Mouse (Mus musculus) megakaryocyte, adult 5-6 weeks (primary cell): ENCODE measurements around the gene 4933417A18Rik. TPM values are rescaled to one million over a fixed set of nuclear protein-coding genes. Genes with fewer than 3 reads are reported as not detected.
"Not testable (repeated sequence)": the region's sequence is repeated elsewhere in the genome, so short reads cannot be mapped to it uniquely, and the experiment has no call there.

ENCODE experiments used
- ATAC-seq: 2 replicates; pipeline ENCODE4 v1.8.0; 2016; ENCODE audit warnings: mild to moderate bottlenecking, inconsistent platforms; ENCODE audit not compliant: poor library complexity, severe bottlenecking
- total RNA-seq, 2 experiments: library from RNA; stranded (forward) in 1 of 2; stranded (reverse) in 1 of 2; fragments of 153-499, 151-499 nt in 1 of 2; fragments of 221-1000, 200-1000 nt in 1 of 2; gene quantifications; 2 replicates each; pipeline versions ENCODE4 v1.2.3 to v1.2.4; 2015 to 2017

The 4933417A18Rik gene
- total RNA-seq, 2 experiments from 2014 or later = not detected

- ATAC-seq = peak; percentile 54; the same call in 1 of the 2 replicates
These were observed 48.9 kb downstream of the 4933417A18Rik start for GRCm38 (mm10) chr13:34973149-34973548.

- no peak; the same call in 1 of the 2 replicates for ATAC-seq
These were observed 49.6 kb downstream of the 4933417A18Rik start for GRCm38 (mm10) chr13:34973770-34974169.

GRCm38 (mm10) chr13:34976116-34976515 is 51.9 kb downstream of the 4933417A18Rik start:
- no peak for ATAC-seq

- ATAC-seq = no peak
These were observed 53.2 kb downstream of the 4933417A18Rik start for GRCm38 (mm10) chr13:34977410-34977809.

- ATAC-seq = not testable (repeated sequence)
These were observed 54.4 kb downstream of the 4933417A18Rik start for GRCm38 (mm10) chr13:34978635-34979034.

GRCm38 (mm10) chr13:34983479-34983878 is 59.3 kb downstream of the 4933417A18Rik start:
- peak; percentile 99 for ATAC-seq

- no peak for ATAC-seq
These were observed 67.5 kb downstream of the 4933417A18Rik start for GRCm38 (mm10) chr13:34991581-34992273.

GRCm38 (mm10) chr13:34993085-34993484 is 68.9 kb downstream of the 4933417A18Rik start:
- no peak for ATAC-seq

GRCm38 (mm10) chr13:34993595-34993982 is 69.4 kb downstream of the 4933417A18Rik start:
- ATAC-seq = peak; percentile 65

GRCm38 (mm10) chr13:34993983-34994811 is 70.0 kb downstream of the 4933417A18Rik start:
- ATAC-seq = peak; percentile 95

- ATAC-seq = no peak
These were observed 71.7 kb downstream of the 4933417A18Rik start for GRCm38 (mm10) chr13:34995925-34996324.

Other genes starting within 250 kb of the 4933417A18Rik start
- gene Fam50b, start 189.6 kb upstream of the 4933417A18Rik start, total RNA-seq (2015) = not detected in 2 replicates
- gene Fam50b, start 189.6 kb upstream of the 4933417A18Rik start, total RNA-seq (2017) = not detected in 2 replicates
- 79.1 and 89.2 TPM in 2 replicates for gene Prpf4b, start 49.1 kb upstream of the 4933417A18Rik start, total RNA-seq (2015)
- 94.9 and 116 TPM in 2 replicates for gene Prpf4b, start 49.1 kb upstream of the 4933417A18Rik start, total RNA-seq (2017)
- not detected in 2 replicates for gene Fam217a, start 99 bp upstream of the 4933417A18Rik start, total RNA-seq (2015)
- gene Fam217a, start 99 bp upstream of the 4933417A18Rik start, total RNA-seq (2017) = not detected in 2 replicates
- gene Eci3, start 39.4 kb downstream of the 4933417A18Rik start, total RNA-seq (2015) = not detected in 2 replicates
- not detected in 2 replicates for gene Eci3, start 39.4 kb downstream of the 4933417A18Rik start, total RNA-seq (2017)
- gene Eci2, start 102.7 kb downstream of the 4933417A18Rik start, total RNA-seq (2015) = 57.2 and 64.4 TPM in 2 replicates
- 38.5 and 47.9 TPM in 2 replicates for gene Eci2, start 102.7 kb downstream of the 4933417A18Rik start, total RNA-seq (2017)